21 mouse cellular contexts compared by ENCODE assay signal in genomic region chr14:79174526-79174925, GRCm38 (mm10).
DNase-seq lines count a peak whose midpoint lies in the region; ATAC-seq lines count a peak whose summit lies in the region.
"Had no signal": no experiment of that assay in that cellular context is flagged by ENCODE, and none has a peak within 500 bp of the region (broad histone marks: within the 10 kb centered on the region; RNA-seq: fewer than 3 reads in every experiment).

No protein-coding gene starts in this region.

- H3K9ac ChIP-seq in heart, embryonic 11.5 days (ENCODE audit: low read depth, low read length) = no peak overlapping the region
- H3K9ac ChIP-seq: embryonic facial prominence, embryonic 12.5 days; embryonic facial prominence, embryonic 15.5 days; forebrain, postnatal 0 days; hindbrain, embryonic 12.5 days; hindbrain, embryonic 15.5 days had no signal

- ATAC-seq in heart, embryonic 11.5 days (replicated peaks; ENCODE audit: insufficient number of reproducible peaks, low FRiP score, low TSS enrichment) = no peak
- ATAC-seq: activated CD4-positive, CD25-positive, alpha-beta regulatory T cell, adult 4 months; forebrain, embryonic 14.5 days; forebrain, postnatal 0 days; intestine, postnatal 0 days had no signal

- WGBS in heart, embryonic 10.5 days = 82% methylated on average over 4 of the region's 4 CpGs
- 82% methylated on average over 4 of the region's 4 CpGs for WGBS in heart, embryonic 11.5 days (ENCODE audit: insufficient replicate concordance)

- H3K4me1 ChIP-seq in heart, embryonic 10.5 days = no peaks in the 10 kb centered on the region
- H3K4me1 ChIP-seq in heart, embryonic 11.5 days (ENCODE audit: control insufficient read depth, insufficient read depth, low read length) = 0 out of 2 replicates have a peak, but pooled peaks cover under 1% of the 10 kb centered on the region
- H3K4me1 ChIP-seq: hindbrain, embryonic 12.5 days; hindbrain, embryonic 15.5 days had no signal

- no peaks in the 10 kb centered on the region for H3K9me3 ChIP-seq in heart, embryonic 10.5 days
- no peaks in the 10 kb centered on the region; the same call in 1 of the 2 replicates for H3K9me3 ChIP-seq in heart, embryonic 11.5 days (replicated peaks; ENCODE audit: control insufficient read depth, low read length)
- H3K9me3 ChIP-seq: embryonic facial prominence, embryonic 12.5 days; embryonic facial prominence, embryonic 15.5 days; hindbrain, embryonic 12.5 days; hindbrain, embryonic 15.5 days had no signal

- H3K27me3 ChIP-seq in heart, embryonic 10.5 days (ENCODE audit: insufficient read depth, poor library complexity, severe bottlenecking) = no peaks in the 10 kb centered on the region
- no peaks in the 10 kb centered on the region for H3K27me3 ChIP-seq in heart, embryonic 11.5 days (ENCODE audit: control insufficient read depth, insufficient read depth, low read length)
- H3K27me3 ChIP-seq: embryonic facial prominence, embryonic 12.5 days; embryonic facial prominence, embryonic 15.5 days; hindbrain, embryonic 12.5 days; hindbrain, embryonic 15.5 days had no signal

- no peak overlapping the region for H3K4me2 ChIP-seq in heart, embryonic 11.5 days
- H3K4me2 ChIP-seq: embryonic facial prominence, embryonic 12.5 days; embryonic facial prominence, embryonic 15.5 days; hindbrain, embryonic 12.5 days; hindbrain, embryonic 15.5 days had no signal

- H3K36me3 ChIP-seq in heart, embryonic 10.5 days = peaks cover 13% of the 10 kb centered on the region; the same call in 1 of the 2 replicates
- peaks cover 4% of the 10 kb centered on the region; the same call in 1 of the 2 replicates for H3K36me3 ChIP-seq in heart, embryonic 11.5 days (ENCODE audit: control insufficient read depth, insufficient read depth, low read length)
- H3K36me3 ChIP-seq: hindbrain, embryonic 15.5 days had no signal

- H3K27ac ChIP-seq in heart, embryonic 10.5 days = no peak overlapping the region
- no peak overlapping the region for H3K27ac ChIP-seq in heart, embryonic 11.5 days (ENCODE audit: low read depth, low read length)
- H3K27ac ChIP-seq: embryonic facial prominence, embryonic 12.5 days; embryonic facial prominence, embryonic 15.5 days; gastrocnemius, adult 2 months; hindbrain, embryonic 12.5 days; hindbrain, embryonic 15.5 days had no signal

- no peak overlapping the region for H3K4me3 ChIP-seq in heart, embryonic 10.5 days
- H3K4me3 ChIP-seq in heart, embryonic 11.5 days (ENCODE audit: low read depth, low read length) = no peak overlapping the region
- H3K4me3 ChIP-seq: embryonic facial prominence, embryonic 12.5 days; embryonic facial prominence, embryonic 15.5 days; gastrocnemius, adult 2 months; hindbrain, embryonic 12.5 days; hindbrain, embryonic 15.5 days had no signal

- DNase-seq in adrenal gland, adult (ENCODE audit: inconsistent age in 2 of 2, low spot score in 1 of 2) = peak; percentile 17 to 74
- no peak for DNase-seq in adrenal gland, postnatal 10 days
- DNase-seq in adrenal gland, postnatal 14 days = peak; percentile 43
- no peak for DNase-seq in adrenal gland, postnatal 25 days
- DNase-seq in heart, embryonic 10.5 days (ENCODE audit: low spot score) = peak; percentile 68
- DNase-seq: cerebellum, adult 11 months; cerebellum, adult 2 months; cerebellum, adult 9-11 months; cerebellum, postnatal 25 days; forebrain, postnatal 0 days; gastrocnemius, adult 2 months; gastrocnemius, postnatal 25 days; kidney, adult 2 months had no signal

Comparison
In these comparisons a context has a peak if more than half of its experiments do, and no peak if none do; other contexts are left out.
1. DNase-seq: peak in adrenal gland, adult (2 of 2), adrenal gland, postnatal 14 days (single experiment) and heart, embryonic 10.5 days (single experiment); none in adrenal gland, postnatal 10 days (single experiment) and adrenal gland, postnatal 25 days (single experiment).